In the genomic region with DNA sequence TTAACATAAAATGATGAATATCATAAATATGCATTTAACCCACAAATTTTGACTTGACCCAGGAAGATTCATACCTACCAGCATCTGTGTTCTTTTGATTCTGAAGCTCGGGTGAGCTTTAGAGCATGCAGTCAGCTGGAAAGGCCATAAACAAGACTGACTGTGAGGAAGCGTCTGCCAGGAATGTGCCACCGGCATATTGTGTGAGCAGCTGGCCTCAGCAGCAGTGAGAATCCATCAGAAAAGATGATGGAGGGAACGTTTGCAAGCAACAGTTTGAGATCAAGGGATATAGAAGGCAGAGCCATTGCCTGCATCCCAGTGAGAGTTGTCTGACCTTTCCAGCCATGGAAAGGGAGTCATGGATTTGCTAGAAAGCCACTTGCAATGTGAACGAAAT, we compare ENCODE assay signal across 13 mouse cellular contexts.
DNase-seq lines count a peak whose midpoint lies in the region; ATAC-seq and TF ChIP-seq lines count a peak whose summit lies in the region.
"Had no signal": no experiment of that assay in that cellular context is flagged by ENCODE, and none has a peak within 500 bp of the region (broad histone marks: within the 10 kb centered on the region; RNA-seq: fewer than 3 reads in every experiment).

No protein-coding gene starts in this region.

- DNase-seq in kidney, postnatal 25 days = no peak
- peak; percentile 17 for DNase-seq in right cerebral cortex, postnatal 4 days
- DNase-seq in right cerebral cortex, postnatal 25 days = no peak
- DNase-seq in forebrain, postnatal 0 days = peak; percentile 69
- no peak for DNase-seq in T-cell, adult 2 months (ENCODE audit: low spot score)
- DNase-seq in limb, embryonic 10.5 days (ENCODE audit: low spot score) = no peak
- DNase-seq: heart, postnatal 10 days; thymus, adult 2 months had no signal

- no peaks in the 10 kb centered on the region for H3K27me3 ChIP-seq in kidney, embryonic 15.5 days
- no peaks in the 10 kb centered on the region for H3K27me3 ChIP-seq in forebrain, postnatal 0 days (ENCODE audit: insufficient read depth, low read length)
- no peaks in the 10 kb centered on the region for H3K27me3 ChIP-seq in limb, embryonic 10.5 days (ENCODE audit: low read depth, poor library complexity, severe bottlenecking)
- H3K27me3 ChIP-seq: embryonic facial prominence, embryonic 15.5 days; neural tube, embryonic 12.5 days had no signal

- H3K9me3 ChIP-seq in kidney, embryonic 15.5 days (replicated peaks) = no peaks in the 10 kb centered on the region
- H3K9me3 ChIP-seq in forebrain, postnatal 0 days (ENCODE audit: low read length) = no peaks in the 10 kb centered on the region
- H3K9me3 ChIP-seq in limb, embryonic 10.5 days (replicated peaks) = no peaks in the 10 kb centered on the region
- H3K9me3 ChIP-seq: embryonic facial prominence, embryonic 15.5 days; neural tube, embryonic 12.5 days had no signal

- no peaks in the 10 kb centered on the region for H3K36me3 ChIP-seq in kidney, embryonic 15.5 days
- H3K36me3 ChIP-seq in forebrain, postnatal 0 days (ENCODE audit: insufficient read depth) = no peaks in the 10 kb centered on the region
- H3K36me3 ChIP-seq in limb, embryonic 10.5 days = no peaks in the 10 kb centered on the region
- H3K36me3 ChIP-seq: embryonic facial prominence, embryonic 15.5 days; neural tube, embryonic 12.5 days had no signal

- TF ChIP-seq CTCF in forebrain, postnatal 0 days (IDR thresholded peaks at IDR 0.05; ENCODE audit: low read depth) = no peak

- WGBS in kidney, embryonic 15.5 days = 29% methylated on average over 5 of the region's 5 CpGs
- WGBS in forebrain, postnatal 0 days = 38% methylated on average over 5 of the region's 5 CpGs
- 63% methylated on average over 5 of the region's 5 CpGs for WGBS in limb, embryonic 10.5 days

- no peak overlapping the region for H3K4me3 ChIP-seq in kidney, embryonic 15.5 days (replicated peaks)
- no peak overlapping the region for H3K4me3 ChIP-seq in forebrain, postnatal 0 days (ENCODE audit: low read depth, low read length)
- H3K4me3 ChIP-seq in limb, embryonic 10.5 days = no peak overlapping the region
- H3K4me3 ChIP-seq: embryonic facial prominence, embryonic 15.5 days; neural tube, embryonic 12.5 days had no signal

- 0 out of 2 replicates have a peak, but pooled peaks have one; percentile 33 for ATAC-seq in kidney, embryonic 15.5 days (replicated peaks; ENCODE audit: low FRiP score)
- peak; percentile 77 for ATAC-seq in forebrain, postnatal 0 days
- no peak for ATAC-seq in megakaryocyte, adult 5-6 weeks (ENCODE audit: poor library complexity, severe bottlenecking)
- ATAC-seq: CD4-positive, CD25-positive, alpha-beta regulatory T cell, adult 4 months had no signal

- no peak overlapping the region for H3K9ac ChIP-seq in kidney, embryonic 15.5 days
- no peak overlapping the region for H3K9ac ChIP-seq in forebrain, postnatal 0 days
- H3K9ac ChIP-seq: embryonic facial prominence, embryonic 15.5 days; neural tube, embryonic 12.5 days had no signal

- no peak overlapping the region for H3K4me2 ChIP-seq in kidney, embryonic 15.5 days
- H3K4me2 ChIP-seq in forebrain, postnatal 0 days (ENCODE audit: low read depth) = no peak overlapping the region
- H3K4me2 ChIP-seq: embryonic facial prominence, embryonic 15.5 days; neural tube, embryonic 12.5 days had no signal

- no peaks in the 10 kb centered on the region for H3K4me1 ChIP-seq in kidney, embryonic 15.5 days
- H3K4me1 ChIP-seq in forebrain, postnatal 0 days (ENCODE audit: insufficient read depth) = no peaks in the 10 kb centered on the region
- H3K4me1 ChIP-seq in limb, embryonic 10.5 days = no peaks in the 10 kb centered on the region
- H3K4me1 ChIP-seq: embryonic facial prominence, embryonic 15.5 days; neural tube, embryonic 12.5 days had no signal

- no peak overlapping the region for H3K27ac ChIP-seq in kidney, embryonic 15.5 days
- H3K27ac ChIP-seq in forebrain, postnatal 0 days (ENCODE audit: low read depth, low read length) = no peak overlapping the region
- H3K27ac ChIP-seq in limb, embryonic 10.5 days = no peak overlapping the region
- H3K27ac ChIP-seq: embryonic facial prominence, embryonic 15.5 days; neural tube, embryonic 12.5 days had no signal

Comparison
In these comparisons a context has a peak if more than half of its experiments do, and no peak if none do; other contexts are left out.
1. DNase-seq: peak in right cerebral cortex, postnatal 4 days (single experiment) and forebrain, postnatal 0 days (single experiment); none in kidney, postnatal 25 days (0 of 2), right cerebral cortex, postnatal 25 days (single experiment), T-cell, adult 2 months (single experiment) and limb, embryonic 10.5 days (single experiment).